Mouse (Mus musculus) ES-E14 (cell line): ENCODE results near the gene Mfsd4a. TPM values are rescaled to one million over a fixed set of nuclear protein-coding genes. Genes with fewer than 3 reads are reported as not detected.

Experiments used
- DNase-seq: peaks from one replicate; pipeline ENCODE4 v3.0.0-alpha.2; 2013; ENCODE audit warnings: low read depth, low spot score
- H3K27ac ChIP-seq: 2 replicates; pipeline ENCODE4 v1.5.1; 2012; ENCODE audit warnings: low read depth, mild to moderate bottlenecking, low read length, moderate library complexity, mixed read lengths; ENCODE audit not compliant: poor library complexity, insufficient read depth, severe bottlenecking
- H3K36me3 ChIP-seq: 2 replicates; pipeline ENCODE4 v1.6.1; 2012; ENCODE audit warnings: mild to moderate bottlenecking, low read length, moderate library complexity, mixed read lengths; ENCODE audit not compliant: control insufficient read depth, poor library complexity, insufficient read depth, severe bottlenecking
- H3K4me1 ChIP-seq, 2 experiments: fragments of 150-350 bp in 1 of 2; sonication (generic) in 1 of 2; 2 replicates each; pipeline ENCODE4 v1.6.1; 2012; ENCODE audit warnings: low read length in 2 of 2, mild to moderate bottlenecking in 1 of 2, mixed read lengths in 1 of 2; ENCODE audit not compliant: control insufficient read depth in 2 of 2, insufficient read depth in 2 of 2, poor library complexity in 1 of 2
- H3K4me3 ChIP-seq, 2 experiments: fragments of 150-350 bp in 1 of 2; sonication (generic) in 1 of 2; 2 replicates each; pipeline ENCODE4 v1.5.1; 2012; ENCODE audit warnings: low read length in 2 of 2, low read depth in 1 of 2, mild to moderate bottlenecking in 1 of 2, mixed read lengths in 1 of 2; ENCODE audit not compliant: insufficient read depth in 1 of 2, poor library complexity in 1 of 2, severe bottlenecking in 1 of 2
- H3K9ac ChIP-seq: 2 replicates; pipeline ENCODE4 v1.6.1; 2012; ENCODE audit warnings: low read depth, mild to moderate bottlenecking, low read length, mixed read lengths; ENCODE audit not compliant: poor library complexity, insufficient read depth, severe bottlenecking
- H3K9me3 ChIP-seq: fragments of 150-350 bp; sonication (generic); 2 replicates; pipeline ENCODE4 v1.6.1; 2012; ENCODE audit warnings: low read depth, mild to moderate bottlenecking, low read length; ENCODE audit not compliant: control insufficient read depth, insufficient read depth
- CHD2 ChIP-seq: IDR thresholded peaks from 2 replicates; pipeline ENCODE4 v1.6.1; 2014; ENCODE audit warnings: mild to moderate bottlenecking, low read depth, low read length, inconsistent platforms
- HCFC1 ChIP-seq: IDR thresholded peaks from 2 replicates; pipeline ENCODE4 v1.6.1; 2012; ENCODE audit warnings: low read length, inconsistent platforms, borderline replicate concordance; ENCODE audit not compliant: insufficient read depth
- MAFK ChIP-seq: IDR thresholded peaks from 2 replicates; pipeline ENCODE4 v1.6.1; 2014; ENCODE audit warnings: mild to moderate bottlenecking, low read depth, low read length, inconsistent platforms; ENCODE audit not compliant: insufficient read depth
- ZC3H11A ChIP-seq: IDR thresholded peaks from 2 replicates; pipeline ENCODE4 v1.6.1; 2012; ENCODE audit warnings: low read depth, mild to moderate bottlenecking, inconsistent platforms, low read length, borderline replicate concordance
- ZNF384 ChIP-seq: IDR thresholded peaks from 2 replicates; pipeline ENCODE4 v1.6.1; 2012; ENCODE audit warnings: low read depth, low read length, inconsistent platforms
- in situ Hi-C, 2 experiments: fragments of 600-800 bp; cut with MboI; formaldehyde crosslinking; loops; one replicate each; pipeline ENCODE4 v1.15.1; 2025; ENCODE audit warnings: low sequenced_read_pairs in 2 of 2, inconsistent platforms in 1 of 2; ENCODE audit not compliant: unreplicated experiment in 2 of 2
- total RNA-seq: library from RNA; depleted of rRNA; stranded (reverse); fragments of 300-350 nt; gene quantifications from 2 replicates; pipeline ENCODE4 v1.2.3, GENCODE M21; 2012

Gene Mfsd4a
- total RNA-seq, 1 experiment = 2.4 TPM

GRCm38 (mm10) chr1:132061750-132062541, 5.9 kb downstream of the Mfsd4a start:
- H3K36me3 ChIP-seq = no peaks in the 10 kb centered on the region
- TF ChIP-seq ZNF384 (no peak), HCFC1 (no peak), CHD2 (no peak), MAFK (no peak), ZC3H11A (no peak)
- no peak for DNase-seq
- H3K27ac ChIP-seq = no peak overlapping the region
- no peaks in the 10 kb centered on the region for H3K9me3 ChIP-seq
- no peak overlapping the region for H3K4me3 ChIP-seq
- in situ Hi-C loops = no loop called here
- no peaks in the 10 kb centered on the region; a peak in 1 of 4 replicates for H3K4me1 ChIP-seq
- no peak overlapping the region for H3K9ac ChIP-seq

- H3K27ac ChIP-seq = no peak overlapping the region
- DNase-seq = no peak
- H3K36me3 ChIP-seq = no peaks in the 10 kb centered on the region
- in situ Hi-C loops = no loop called here
- no peaks in the 10 kb centered on the region for H3K9me3 ChIP-seq
- no peak overlapping the region for H3K4me3 ChIP-seq
- no peaks in the 10 kb centered on the region; a peak in 1 of 4 replicates for H3K4me1 ChIP-seq
- H3K9ac ChIP-seq = no peak overlapping the region
- no peak for TF ChIP-seq HCFC1
- no peak for TF ChIP-seq CHD2
- no peak for TF ChIP-seq MAFK
- TF ChIP-seq ZC3H11A = no peak
- TF ChIP-seq ZNF384 = no peak
Measured at GRCm38 (mm10) chr1:132060036-132060769, 7.7 kb downstream of the Mfsd4a start.

DNA sequence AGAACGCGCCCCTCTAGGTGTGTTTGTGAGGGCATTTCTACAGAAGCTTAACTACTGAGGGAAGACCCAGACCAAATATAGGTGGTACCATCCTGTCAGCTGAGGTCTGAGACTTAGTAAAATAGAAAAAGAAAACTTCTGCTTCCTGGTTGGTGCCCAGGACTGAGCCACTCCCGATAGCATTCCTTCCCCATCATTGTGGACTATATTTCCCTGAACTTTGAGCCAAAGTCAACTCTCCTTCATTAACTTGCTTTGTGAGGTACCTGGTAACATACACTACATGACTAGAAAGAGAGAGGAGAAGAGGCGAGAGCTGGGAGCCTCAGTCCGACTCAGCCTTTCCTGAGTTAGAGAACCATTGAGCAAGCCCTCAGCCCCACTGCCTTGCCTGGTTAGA, 9.3 kb downstream of the Mfsd4a start:
- no peak overlapping the region for H3K27ac ChIP-seq

DNA sequence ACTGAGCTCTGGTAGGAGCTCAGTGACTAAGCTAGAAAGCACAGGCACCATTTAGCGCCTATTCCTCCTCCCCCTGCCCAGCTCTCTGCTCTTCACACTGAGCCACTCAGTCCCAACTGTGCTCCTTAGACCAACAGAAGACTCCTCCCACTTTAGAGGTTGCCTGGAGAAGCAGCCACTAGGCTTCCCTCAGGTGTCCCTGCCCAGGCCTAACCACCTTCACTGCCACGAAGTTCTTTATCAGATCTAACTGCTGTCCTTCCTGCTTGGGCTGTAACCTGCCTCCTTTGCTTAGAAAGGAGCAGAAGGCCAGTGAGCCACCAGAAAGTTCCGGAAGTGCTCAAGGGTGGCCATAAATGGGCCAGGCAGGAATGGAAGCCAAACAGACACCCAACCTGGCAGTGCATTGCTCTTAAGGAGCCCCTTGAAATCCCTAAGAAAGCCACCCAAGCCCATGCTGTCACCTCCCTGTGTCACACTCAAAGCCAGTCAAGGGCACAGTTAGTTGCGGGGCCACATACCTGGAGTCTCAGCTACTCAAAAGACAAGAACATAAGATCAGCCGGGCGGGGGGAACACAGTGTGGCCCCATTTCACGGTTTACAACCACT, 12.7 kb downstream of the Mfsd4a start:
- Histone ChIP-seq H3K9me3 (no peaks in the 10 kb centered on the region), H3K4me1 (peaks cover 0 to 16% of the 10 kb centered on the region in 2 experiments; a peak in 1 of 4 replicates), H3K9ac (no peak overlapping the region), H3K27ac (no peak overlapping the region), H3K36me3 (no peaks in the 10 kb centered on the region), H3K4me3 (no peak overlapping the region)
- DNase-seq = no peak
- no peak for TF ChIP-seq CHD2
- TF ChIP-seq ZNF384 = no peak
- no peak for TF ChIP-seq MAFK
- TF ChIP-seq HCFC1 = no peak
- no peak for TF ChIP-seq ZC3H11A
- in situ Hi-C loops = no loop called here

More for the DNA sequence above, 9.3 kb downstream of the Mfsd4a start:
- H3K9me3 ChIP-seq = no peaks in the 10 kb centered on the region
- in situ Hi-C loops = no loop called here
- no peak overlapping the region for H3K9ac ChIP-seq
- peaks cover 0 to 3% of the 10 kb centered on the region in 2 experiments; a peak in 1 of 4 replicates for H3K4me1 ChIP-seq
- H3K36me3 ChIP-seq = no peaks in the 10 kb centered on the region
- DNase-seq = no peak
- H3K4me3 ChIP-seq = no peak overlapping the region
- no peak for TF ChIP-seq ZNF384
- TF ChIP-seq CHD2 = no peak
- no peak for TF ChIP-seq HCFC1
- no peak for TF ChIP-seq MAFK
- TF ChIP-seq ZC3H11A = no peak
